In the genomic region with DNA sequence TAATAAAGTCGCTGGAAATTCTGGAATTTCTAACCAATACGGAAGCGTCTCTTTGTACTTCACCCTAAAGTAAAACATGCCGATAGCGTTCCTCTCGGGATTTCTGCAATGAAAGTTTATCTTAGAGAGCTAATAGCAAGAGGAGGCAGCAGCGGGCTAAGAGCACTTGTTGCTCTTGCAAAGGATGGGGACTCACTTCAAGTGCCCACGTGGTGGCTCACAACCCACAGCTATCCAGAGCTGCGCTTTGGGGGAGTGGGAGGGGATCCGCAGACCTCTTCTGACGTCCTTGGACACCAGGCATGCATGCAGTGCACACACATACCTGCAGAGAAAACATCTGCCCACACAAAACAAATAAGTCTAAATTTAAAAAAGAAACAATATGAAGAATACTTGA, we compare ENCODE assay signal across 22 mouse cellular contexts. TPM values are rescaled to one million over a fixed set of nuclear protein-coding genes. Genes with fewer than 3 reads are reported as not detected.
A peak's percentile ranks its signal among the peaks of the same experiment; 100 is the strongest.
DNase-seq lines count a peak whose midpoint lies in the region; ATAC-seq lines count a peak whose summit lies in the region.
"Had no signal": no experiment of that assay in that cellular context is flagged by ENCODE, and none has a peak within 500 bp of the region (broad histone marks: within the 10 kb centered on the region; RNA-seq: fewer than 3 reads in every experiment).

No protein-coding gene starts in this region.

- no peak for DNase-seq in kidney, adult 11 months
- DNase-seq in right cerebral cortex, postnatal 36 days (ENCODE audit: low spot score in 2 of 2): no peak
- DNase-seq: adrenal gland, postnatal 14 days; B cell, adult 2 months; cerebellum, adult 8-10 months; gastrocnemius, adult 2 months; heart, postnatal 10 days; layer of hippocampus, postnatal 36 days; left cerebral cortex, postnatal 4 days; retina, postnatal 1 day; thymus, adult 2 months had no signal

- H3K4me2 ChIP-seq in heart, embryonic 14.5 days (ENCODE audit: low read length): peak overlapping the region; percentile 39
- no peak overlapping the region for H3K4me2 ChIP-seq in heart, embryonic 11.5 days
- H3K4me2 ChIP-seq in intestine, embryonic 15.5 days (replicated peaks): peak overlapping the region; percentile 33
- peak overlapping the region; percentile 40 for H3K4me2 ChIP-seq in lung, embryonic 15.5 days
- peak overlapping the region; percentile 26 for H3K4me2 ChIP-seq in stomach, embryonic 14.5 days (replicated peaks; ENCODE audit: low read depth, low read length)
- H3K4me2 ChIP-seq: embryonic facial prominence, embryonic 12.5 days; liver, embryonic 15.5 days; midbrain, embryonic 15.5 days had no signal

- H3K27ac ChIP-seq in heart, embryonic 14.5 days (replicated peaks in 1 of 2; ENCODE audit: control insufficient read depth in 1 of 2, insufficient read depth in 1 of 2, low read depth in 2 of 2, low read length in 2 of 2): no peak overlapping the region
- no peak overlapping the region for H3K27ac ChIP-seq in heart, embryonic 11.5 days (ENCODE audit: low read depth, low read length)
- no peak overlapping the region for H3K27ac ChIP-seq in intestine, embryonic 15.5 days
- H3K27ac ChIP-seq in lung, embryonic 15.5 days: peak overlapping the region; percentile 56
- no peak overlapping the region for H3K27ac ChIP-seq in stomach, embryonic 14.5 days (ENCODE audit: low read length)
- H3K27ac ChIP-seq: embryonic facial prominence, embryonic 12.5 days; gastrocnemius, adult 2 months; hindbrain, postnatal 0 days; liver, embryonic 15.5 days; midbrain, embryonic 15.5 days had no signal

- no peak overlapping the region for H3K9ac ChIP-seq in heart, embryonic 14.5 days (ENCODE audit: low read length)
- H3K9ac ChIP-seq in heart, embryonic 11.5 days (ENCODE audit: low read depth, low read length): no peak overlapping the region
- no peak overlapping the region for H3K9ac ChIP-seq in intestine, embryonic 15.5 days
- no peak overlapping the region for H3K9ac ChIP-seq in lung, embryonic 15.5 days
- no peak overlapping the region for H3K9ac ChIP-seq in stomach, embryonic 14.5 days (replicated peaks; ENCODE audit: low read depth, low read length)
- H3K9ac ChIP-seq: embryonic facial prominence, embryonic 12.5 days; liver, embryonic 15.5 days; midbrain, embryonic 15.5 days had no signal

- H3K4me1 ChIP-seq in heart, embryonic 14.5 days (ENCODE audit: control insufficient read depth in 2 of 2, insufficient read depth in 2 of 2, low read length in 2 of 2): no peaks in the 10 kb centered on the region
- H3K4me1 ChIP-seq in heart, embryonic 11.5 days (ENCODE audit: control insufficient read depth, insufficient read depth, low read length): peaks cover 3% of the 10 kb centered on the region; the same call in 1 of the 2 replicates
- H3K4me1 ChIP-seq in intestine, embryonic 15.5 days (replicated peaks): no peaks in the 10 kb centered on the region
- H3K4me1 ChIP-seq in lung, embryonic 15.5 days: peaks cover 2% of the 10 kb centered on the region; the same call in 1 of the 2 replicates
- no peaks in the 10 kb centered on the region for H3K4me1 ChIP-seq in stomach, embryonic 14.5 days (ENCODE audit: control insufficient read depth, insufficient read depth, low read length)
- H3K4me1 ChIP-seq: embryonic facial prominence, embryonic 12.5 days; liver, embryonic 15.5 days; megakaryocyte, embryonic 14.5 days; midbrain, embryonic 15.5 days had no signal

- H3K36me3 ChIP-seq in heart, embryonic 14.5 days (ENCODE audit: control insufficient read depth, insufficient read depth, low read length): no peaks in the 10 kb centered on the region
- H3K36me3 ChIP-seq in heart, embryonic 11.5 days (ENCODE audit: control insufficient read depth, insufficient read depth, low read length): no peaks in the 10 kb centered on the region
- no peaks in the 10 kb centered on the region for H3K36me3 ChIP-seq in intestine, embryonic 15.5 days
- H3K36me3 ChIP-seq in lung, embryonic 15.5 days: no peaks in the 10 kb centered on the region
- H3K36me3 ChIP-seq in stomach, embryonic 14.5 days (ENCODE audit: control insufficient read depth, insufficient read depth, low read length): no peaks in the 10 kb centered on the region
- H3K36me3 ChIP-seq: embryonic facial prominence, embryonic 12.5 days; liver, embryonic 15.5 days; midbrain, embryonic 15.5 days had no signal

- 32% methylated on average over 11 of the region's 11 CpGs for WGBS in heart, embryonic 14.5 days
- WGBS in heart, embryonic 11.5 days (ENCODE audit: insufficient replicate concordance): 41% methylated on average over 11 of the region's 11 CpGs
- WGBS in intestine, embryonic 15.5 days: 37% methylated on average over 11 of the region's 11 CpGs
- 26% methylated on average over 11 of the region's 11 CpGs for WGBS in lung, embryonic 15.5 days
- 33% methylated on average over 11 of the region's 11 CpGs for WGBS in stomach, embryonic 14.5 days

- ATAC-seq in heart, embryonic 14.5 days (ENCODE audit: insufficient number of reproducible peaks, insufficient read depth, low FRiP score, low read depth): no peak
- ATAC-seq in heart, embryonic 11.5 days (replicated peaks; ENCODE audit: insufficient number of reproducible peaks, low FRiP score, low TSS enrichment): no peak
- no peak for ATAC-seq in intestine, embryonic 15.5 days
- ATAC-seq in lung, embryonic 15.5 days (ENCODE audit: borderline replicate concordance, extremely low read depth, low FRiP score, low TSS enrichment): peak; percentile 87; the same call in 1 of the 2 replicates
- ATAC-seq in stomach, embryonic 14.5 days (ENCODE audit: insufficient number of reproducible peaks, insufficient read depth, low FRiP score, low read depth): no peak
- ATAC-seq: hindbrain, postnatal 0 days; midbrain, embryonic 15.5 days had no signal

- H3K27me3 ChIP-seq in heart, embryonic 14.5 days (ENCODE audit: control insufficient read depth, insufficient read depth, low read length): no peaks in the 10 kb centered on the region
- H3K27me3 ChIP-seq in heart, embryonic 11.5 days (ENCODE audit: control insufficient read depth, insufficient read depth, low read length): no peaks in the 10 kb centered on the region
- no peaks in the 10 kb centered on the region for H3K27me3 ChIP-seq in intestine, embryonic 15.5 days (replicated peaks)
- H3K27me3 ChIP-seq in lung, embryonic 15.5 days: no peaks in the 10 kb centered on the region
- H3K27me3 ChIP-seq in stomach, embryonic 14.5 days (ENCODE audit: control insufficient read depth, insufficient read depth, low read length): no peaks in the 10 kb centered on the region
- H3K27me3 ChIP-seq: embryonic facial prominence, embryonic 12.5 days; liver, embryonic 15.5 days; midbrain, embryonic 15.5 days had no signal

- no peak overlapping the region for H3K4me3 ChIP-seq in heart, embryonic 14.5 days (ENCODE audit: control insufficient read depth in 1 of 2, insufficient read depth in 1 of 2, low read depth in 1 of 2, low read length in 2 of 2)
- no peak overlapping the region for H3K4me3 ChIP-seq in heart, embryonic 11.5 days (ENCODE audit: low read depth, low read length)
- H3K4me3 ChIP-seq in intestine, embryonic 15.5 days (replicated peaks): no peak overlapping the region
- peak overlapping the region; percentile 9; the same call in 1 of the 2 replicates for H3K4me3 ChIP-seq in lung, embryonic 15.5 days
- H3K4me3 ChIP-seq in stomach, embryonic 14.5 days (ENCODE audit: low read depth, low read length): peak overlapping the region; percentile 7; the same call in 1 of the 2 replicates
- H3K4me3 ChIP-seq: embryonic facial prominence, embryonic 12.5 days; gastrocnemius, adult 2 months; liver, embryonic 15.5 days; megakaryocyte, embryonic 14.5 days; midbrain, embryonic 15.5 days had no signal

- H3K9me3 ChIP-seq in heart, embryonic 14.5 days (ENCODE audit: control insufficient read depth, low read length): no peaks in the 10 kb centered on the region
- H3K9me3 ChIP-seq in heart, embryonic 11.5 days (replicated peaks; ENCODE audit: control insufficient read depth, low read length): no peaks in the 10 kb centered on the region
- H3K9me3 ChIP-seq in intestine, embryonic 15.5 days: no peaks in the 10 kb centered on the region
- H3K9me3 ChIP-seq in lung, embryonic 15.5 days: no peaks in the 10 kb centered on the region
- no peaks in the 10 kb centered on the region for H3K9me3 ChIP-seq in stomach, embryonic 14.5 days (ENCODE audit: control insufficient read depth, low read depth, low read length)
- H3K9me3 ChIP-seq: embryonic facial prominence, embryonic 12.5 days; liver, embryonic 15.5 days; midbrain, embryonic 15.5 days had no signal

RNA-seq across cellular contexts. Expression of gene 9530003J23Rik, which starts 2.6 kb away (rescaled TPM):
- not detected in 2 replicates for polyA plus RNA-seq in heart, embryonic 14.5 days (2014; fragmentation: Nextera tagmentation; extraction: Ambion mirVana)
- not detected in 2 replicates for polyA plus RNA-seq in heart, embryonic 11.5 days (2014; fragmentation: Nextera tagmentation; extraction: Ambion mirVana)
- not detected in 2 replicates for polyA plus RNA-seq in intestine, embryonic 15.5 days (2015; fragmentation: Nextera tagmentation; extraction: Ambion mirVana)
- not detected in 2 replicates for polyA plus RNA-seq in lung, embryonic 15.5 days (2015; fragmentation: Nextera tagmentation; extraction: Ambion mirVana)
- not detected in 2 replicates for polyA plus RNA-seq in stomach, embryonic 14.5 days (2014; fragmentation: Nextera tagmentation; extraction: Ambion mirVana)
- polyA plus RNA-seq: embryonic facial prominence, embryonic 12.5 days; hindbrain, postnatal 0 days; kidney, embryonic 14.5 days; liver, embryonic 15.5 days; midbrain, embryonic 15.5 days; thymus, adult 2 months had no signal

RNA-seq across cellular contexts. Expression of gene Yeats4, which starts 11.6 kb away (rescaled TPM):
- polyA plus RNA-seq in heart, embryonic 14.5 days (2014; fragmentation: Nextera tagmentation; extraction: Ambion mirVana): 48.0 and 52.1 TPM in 2 replicates
- 66.4 and 75.9 TPM in 2 replicates for polyA plus RNA-seq in heart, embryonic 11.5 days (2014; fragmentation: Nextera tagmentation; extraction: Ambion mirVana)
- polyA plus RNA-seq in intestine, embryonic 15.5 days (2015; fragmentation: Nextera tagmentation; extraction: Ambion mirVana): 62.5 and 64.9 TPM in 2 replicates
- 59.3 and 60.6 TPM in 2 replicates for polyA plus RNA-seq in lung, embryonic 15.5 days (2015; fragmentation: Nextera tagmentation; extraction: Ambion mirVana)
- 75.8 and 81.6 TPM in 2 replicates for polyA plus RNA-seq in stomach, embryonic 14.5 days (2014; fragmentation: Nextera tagmentation; extraction: Ambion mirVana)

RNA-seq across cellular contexts. Expression of gene Lyz2, which starts 46.3 kb away (rescaled TPM):
- polyA plus RNA-seq in heart, embryonic 14.5 days (2014; fragmentation: Nextera tagmentation; extraction: Ambion mirVana): 106 and 110 TPM in 2 replicates
- 65.0 and 75.3 TPM in 2 replicates for polyA plus RNA-seq in heart, embryonic 11.5 days (2014; fragmentation: Nextera tagmentation; extraction: Ambion mirVana)
- polyA plus RNA-seq in intestine, embryonic 15.5 days (2015; fragmentation: Nextera tagmentation; extraction: Ambion mirVana): 97.1 and 105 TPM in 2 replicates
- 170 and 197 TPM in 2 replicates for polyA plus RNA-seq in lung, embryonic 15.5 days (2015; fragmentation: Nextera tagmentation; extraction: Ambion mirVana)
- 65.7 and 77.6 TPM in 2 replicates for polyA plus RNA-seq in stomach, embryonic 14.5 days (2014; fragmentation: Nextera tagmentation; extraction: Ambion mirVana)

RNA-seq across cellular contexts. Expression of gene Lyz1, which starts 56.8 kb away (rescaled TPM):
- 5.1 TPM in 2 replicates for polyA plus RNA-seq in heart, embryonic 14.5 days (2014; fragmentation: Nextera tagmentation; extraction: Ambion mirVana)
- 7.2 and 13.3 TPM in 2 replicates for polyA plus RNA-seq in heart, embryonic 11.5 days (2014; fragmentation: Nextera tagmentation; extraction: Ambion mirVana)
- 12.9 and 15.4 TPM in 2 replicates for polyA plus RNA-seq in intestine, embryonic 15.5 days (2015; fragmentation: Nextera tagmentation; extraction: Ambion mirVana)
- polyA plus RNA-seq in lung, embryonic 15.5 days (2015; fragmentation: Nextera tagmentation; extraction: Ambion mirVana): 0.44 and 0.50 TPM in 2 replicates
- not detected in 2 replicates for polyA plus RNA-seq in stomach, embryonic 14.5 days (2014; fragmentation: Nextera tagmentation; extraction: Ambion mirVana)
- polyA plus RNA-seq: embryonic facial prominence, embryonic 12.5 days; hindbrain, postnatal 0 days; kidney, embryonic 14.5 days; midbrain, embryonic 15.5 days had no signal

Comparison
In these comparisons a context has a peak if more than half of its experiments do, and no peak if none do; other contexts are left out.
1. H3K4me3 ChIP-seq: peak in lung, embryonic 15.5 days (single experiment) and stomach, embryonic 14.5 days (single experiment); none in heart, embryonic 14.5 days (0 of 2), heart, embryonic 11.5 days (single experiment) and intestine, embryonic 15.5 days (single experiment).